Mouse (Mus musculus): ENCODE data around the gene Doc2g.

The Doc2g gene

DNA sequence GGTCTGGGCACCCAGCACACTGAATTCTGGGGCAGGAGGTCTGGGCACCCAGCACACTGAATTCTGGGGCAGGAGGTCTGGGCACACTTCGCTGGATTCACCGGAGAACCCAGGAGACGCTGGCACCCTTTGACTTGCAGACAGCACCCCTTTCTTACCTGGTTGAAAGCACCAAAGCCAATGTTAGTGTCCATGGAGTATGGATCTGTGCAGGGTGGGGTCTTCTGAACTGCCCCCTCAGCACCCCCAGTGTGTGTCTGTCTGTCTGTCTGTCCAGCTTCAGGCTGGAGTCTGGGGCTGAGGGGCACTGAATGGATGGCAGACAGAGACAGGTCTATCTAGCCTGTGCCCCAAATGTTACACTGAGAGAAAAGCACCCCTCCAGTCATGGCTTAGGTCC, 11.6 kb upstream of the Doc2g start:
- DNase-seq: no peak

DNA sequence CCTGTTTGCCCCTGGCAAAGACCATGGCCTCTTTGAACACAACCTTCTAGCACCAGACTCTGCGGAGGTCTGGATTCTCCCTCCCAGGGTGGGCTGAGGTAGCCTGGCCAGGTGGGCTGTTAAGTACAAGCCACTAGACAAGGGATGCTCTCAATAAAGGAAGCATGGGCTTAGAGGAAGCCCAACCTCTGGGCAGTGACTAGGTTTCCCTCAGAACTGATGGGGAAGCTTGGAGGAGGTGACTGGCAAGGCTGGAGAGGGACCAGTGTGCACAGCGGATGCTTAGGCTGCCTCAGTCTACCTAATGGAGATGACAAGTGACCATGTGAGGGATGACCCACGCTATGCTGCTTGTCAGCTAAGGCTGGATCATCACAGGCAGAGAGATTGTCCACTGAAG, 11.1 kb upstream of the Doc2g start:
- DNase-seq: no peak

DNA sequence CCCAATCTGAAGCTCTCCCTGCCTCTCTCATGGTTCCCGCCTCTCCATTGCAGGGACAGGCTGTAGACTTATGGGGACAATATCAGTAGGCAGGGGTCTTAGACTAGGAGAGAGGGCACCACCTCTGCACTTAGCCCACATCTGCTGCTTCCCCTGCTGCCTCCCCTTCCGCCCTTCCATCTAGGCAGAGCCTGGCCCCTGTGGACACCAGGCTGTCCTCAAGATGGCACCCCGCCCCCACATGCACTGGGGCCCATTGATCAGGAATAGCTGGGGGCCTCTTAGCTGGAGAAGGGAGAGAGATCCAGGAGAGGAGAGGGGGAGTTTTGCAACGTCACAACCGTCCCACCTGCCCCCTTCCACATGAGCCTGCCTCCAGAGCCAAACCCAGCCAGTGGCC, 10.7 kb upstream of the Doc2g start, which contains the start of gene Tbx10:
Tbx10 (plus strand) TSS at position 337 of the 400 bp plus-strand sequence.
- DNase-seq: no peak

DNA sequence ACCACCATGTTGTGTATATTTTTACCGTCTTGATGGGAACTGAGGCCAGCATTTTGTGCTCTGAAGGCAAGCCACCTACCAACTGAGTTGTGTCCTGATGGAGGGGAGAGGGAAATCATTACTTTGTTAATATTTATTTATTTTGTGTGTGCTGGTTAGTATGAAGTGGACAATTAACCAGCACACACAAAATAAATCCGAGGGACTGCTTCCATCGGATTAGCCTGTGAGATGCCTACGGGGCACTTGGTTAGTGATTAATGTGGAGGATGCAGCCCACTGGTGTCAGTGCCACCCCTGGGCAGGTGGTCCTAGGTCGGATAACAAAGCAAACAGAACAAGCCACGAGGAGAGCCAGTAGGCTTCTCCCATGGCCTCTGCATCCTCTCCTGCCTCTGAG, 8.2 kb upstream of the Doc2g start:
- DNase-seq: no peak

GRCm38 (mm10) chr19:3995505-3995904, 7.6 kb upstream of the Doc2g start:
- DNase-seq: no peak

GRCm38 (mm10) chr19:3996106-3996505, 7.0 kb upstream of the Doc2g start:
- no peak for DNase-seq

DNA sequence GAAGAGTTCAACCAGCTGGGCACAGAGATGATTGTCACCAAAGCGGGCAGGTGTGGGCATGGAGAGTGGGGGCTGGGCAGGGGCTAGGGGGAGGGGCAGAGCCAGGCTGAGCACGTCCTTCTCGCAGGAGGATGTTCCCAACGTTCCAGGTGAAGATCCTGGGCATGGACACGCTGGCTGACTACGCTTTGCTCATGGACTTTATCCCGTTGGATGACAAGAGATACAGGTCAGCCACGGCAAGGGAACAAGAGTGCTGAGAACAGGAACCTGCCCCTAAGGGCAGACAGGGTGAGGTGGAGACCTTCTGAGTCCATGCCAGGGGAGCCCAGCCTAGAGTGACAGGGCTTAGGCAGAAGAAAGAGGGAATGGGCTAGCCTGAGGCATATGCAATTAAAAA, 6.4 kb upstream of the Doc2g start:
- DNase-seq: no peak

GRCm38 (mm10) chr19:3997231-3997630, 5.9 kb upstream of the Doc2g start:
- no peak for DNase-seq

GRCm38 (mm10) chr19:3998335-3998734, 4.8 kb upstream of the Doc2g start:
- DNase-seq: no peak

- no peak for DNase-seq
These were observed 3.9 kb upstream of the Doc2g start for GRCm38 (mm10) chr19:3999121-3999730.

GRCm38 (mm10) chr19:4000119-4000900, 2.8 kb upstream of the Doc2g start, which contains the start of the genes Nudt8 and Gm49405:
TSS of gene Nudt8 (plus strand) at chr19:4000580.
TSS of gene Gm49405 (plus strand) at chr19:4000626.
- DNase-seq: peak; percentile 94

DNA sequence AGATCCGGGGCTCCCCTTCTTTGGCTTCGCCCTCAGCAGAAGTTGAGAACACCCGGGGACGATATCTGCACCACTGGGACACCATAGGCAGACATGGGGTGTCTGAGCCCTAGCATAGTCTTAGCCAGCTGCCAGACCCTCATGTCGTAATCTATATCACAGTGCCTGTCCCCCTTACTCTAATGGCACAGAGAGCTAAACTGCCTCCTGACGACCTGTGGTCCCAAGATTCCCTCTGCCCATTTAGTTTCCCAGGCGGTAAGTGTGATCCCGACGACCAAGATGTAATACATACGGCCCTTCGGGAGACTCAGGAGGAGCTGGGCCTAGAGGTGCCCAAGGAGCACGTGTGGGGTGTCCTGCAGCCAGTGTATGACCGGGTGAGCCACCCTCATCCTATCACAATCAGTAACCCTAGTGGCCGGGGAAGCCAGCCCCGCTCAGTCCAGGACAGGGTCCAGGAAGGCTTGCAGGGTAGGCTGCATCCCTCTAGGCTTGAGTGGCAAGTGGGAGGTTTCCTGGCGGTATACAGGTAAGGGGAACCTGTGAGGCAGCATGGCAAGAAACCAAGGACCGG, 2.1 kb upstream of the Doc2g start:
- DNase-seq: no peak

GRCm38 (mm10) chr19:4001752-4002151, 1.4 kb upstream of the Doc2g start:
- no peak for DNase-seq

DNA sequence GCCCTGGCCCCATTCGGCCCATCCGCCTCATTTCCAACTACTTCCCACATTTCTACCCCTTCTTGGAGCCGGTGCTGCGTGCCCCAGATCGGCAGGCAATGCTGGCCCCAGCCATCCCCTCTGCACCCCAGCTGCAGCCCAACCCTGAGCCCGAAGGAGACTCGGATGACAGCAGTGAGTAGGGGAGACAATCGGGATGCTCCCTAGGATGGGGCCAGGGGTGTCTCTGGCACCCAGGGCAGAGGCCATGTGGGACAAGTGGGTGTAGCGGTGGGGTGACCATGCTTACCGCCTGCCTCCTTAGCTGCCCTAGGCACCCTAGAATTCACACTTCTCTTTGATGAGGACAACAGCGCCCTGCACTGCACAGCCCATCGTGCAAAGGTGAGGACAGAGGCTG, 528 bp downstream of the Doc2g start:
- DNase-seq: no peak

DNA sequence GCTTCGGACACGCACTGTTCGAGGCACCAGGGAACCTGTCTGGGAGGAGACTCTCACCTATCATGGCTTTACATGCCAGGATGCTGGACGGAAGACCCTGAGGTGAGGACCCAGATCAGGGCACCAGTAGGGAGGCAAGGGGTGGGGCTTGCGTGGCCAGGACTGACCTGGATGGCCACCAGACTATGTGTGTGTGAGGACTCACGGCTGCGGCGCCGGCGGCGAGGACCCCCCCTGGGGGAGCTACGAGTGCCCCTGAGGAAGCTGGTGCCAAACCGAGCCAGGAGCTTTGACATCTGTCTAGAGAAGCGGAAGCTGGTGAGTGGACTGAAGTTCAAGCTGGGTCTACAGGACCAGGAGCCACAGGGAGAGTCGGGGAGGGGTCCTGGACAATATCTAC, 1.2 kb downstream of the Doc2g start:
- DNase-seq: no peak

DNA sequence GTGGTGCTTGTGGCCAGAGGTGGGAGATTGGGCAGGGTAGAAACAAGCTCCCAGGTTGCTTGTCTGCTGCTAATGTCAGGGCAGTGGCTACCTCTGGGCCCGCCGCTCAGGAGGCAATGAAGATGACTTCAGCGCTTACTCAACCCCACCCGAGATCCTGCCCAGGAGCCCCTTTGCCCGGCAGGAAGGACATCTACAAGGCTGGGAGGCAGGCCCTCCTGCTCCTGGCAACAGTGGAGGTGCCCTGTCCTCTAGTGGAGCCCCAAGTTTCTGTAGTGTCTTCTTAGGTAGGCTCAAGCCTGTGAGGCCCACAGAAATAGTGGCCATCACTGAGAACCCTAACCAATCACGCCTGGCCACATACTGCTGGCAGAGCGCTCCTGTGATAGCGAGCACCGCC, 2.0 kb downstream of the Doc2g start:
- DNase-seq: no peak

- DNase-seq: no peak
These were observed 2.9 kb downstream of the Doc2g start for GRCm38 (mm10) chr19:4005971-4006370.

DNA sequence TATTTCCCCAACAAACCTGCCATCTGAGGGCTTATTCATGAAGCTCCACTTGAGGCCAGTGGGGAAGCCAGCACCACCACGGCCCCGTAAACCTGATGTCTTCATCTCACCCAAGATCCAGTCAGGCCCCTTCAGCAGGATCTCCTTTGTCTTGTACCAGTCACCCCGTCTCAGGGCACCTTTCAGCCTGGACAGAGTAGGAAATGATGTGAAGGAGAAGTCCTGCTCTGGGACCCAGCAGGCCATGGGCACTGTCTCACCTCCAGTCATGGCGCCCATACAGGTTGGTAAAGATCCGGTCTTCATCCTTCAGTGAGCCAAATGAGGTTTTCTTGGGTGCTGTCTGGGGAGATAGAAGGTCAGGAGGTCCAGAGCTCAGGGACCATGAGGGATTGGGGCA, 8.0 kb downstream of the Doc2g start:
- DNase-seq: no peak

- DNase-seq: peak; percentile 98
These were observed 9.4 kb downstream of the Doc2g start, which contains the start of gene Ndufv1 for GRCm38 (mm10) chr19:4012432-4013022. TSS of gene Ndufv1 (minus strand) at chr19:4012806.

DNA sequence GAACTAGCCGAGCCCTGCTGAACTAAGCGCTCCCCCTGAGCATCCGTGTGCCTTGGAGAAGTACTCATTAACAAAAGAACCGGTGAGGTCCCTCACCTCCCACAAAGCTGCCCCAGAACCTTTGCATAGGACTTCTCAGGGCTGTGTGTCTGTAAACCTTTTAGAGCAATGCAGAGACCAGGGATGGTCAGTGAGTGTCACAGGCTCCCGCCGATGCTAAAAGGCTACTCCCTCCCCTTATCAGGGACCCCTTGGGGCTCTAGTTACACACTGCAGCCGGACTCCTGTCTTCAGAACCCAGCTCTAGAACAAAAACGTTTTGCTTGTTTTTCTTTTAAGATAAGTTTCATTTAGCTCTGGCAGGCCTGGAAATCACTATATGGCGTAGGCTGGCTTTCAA, 10.0 kb downstream of the Doc2g start:
- no peak for DNase-seq

GRCm38 (mm10) chr19:4014802-4015201, 11.7 kb downstream of the Doc2g start:
- no peak for DNase-seq

DNA sequence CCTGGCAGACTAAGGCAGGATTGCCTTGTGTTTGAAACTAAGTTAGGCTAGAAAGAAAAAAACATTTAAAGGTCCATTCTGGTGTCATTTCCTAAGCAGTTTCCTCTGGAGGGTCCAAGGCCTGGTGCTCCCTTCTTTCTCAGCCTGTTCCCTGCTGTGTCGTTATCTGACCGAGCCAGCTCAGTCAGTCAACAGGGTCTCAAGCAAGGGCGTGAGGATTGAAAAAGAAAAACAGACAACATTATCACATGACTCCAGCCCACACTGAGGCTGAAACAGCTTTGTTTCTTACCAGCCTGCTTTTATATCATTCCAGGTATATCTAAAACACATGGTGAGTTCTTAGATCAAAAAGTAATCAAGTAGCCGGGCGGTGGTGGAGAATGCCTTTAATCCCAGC, 12.5 kb downstream of the Doc2g start:
- DNase-seq: no peak

DNA sequence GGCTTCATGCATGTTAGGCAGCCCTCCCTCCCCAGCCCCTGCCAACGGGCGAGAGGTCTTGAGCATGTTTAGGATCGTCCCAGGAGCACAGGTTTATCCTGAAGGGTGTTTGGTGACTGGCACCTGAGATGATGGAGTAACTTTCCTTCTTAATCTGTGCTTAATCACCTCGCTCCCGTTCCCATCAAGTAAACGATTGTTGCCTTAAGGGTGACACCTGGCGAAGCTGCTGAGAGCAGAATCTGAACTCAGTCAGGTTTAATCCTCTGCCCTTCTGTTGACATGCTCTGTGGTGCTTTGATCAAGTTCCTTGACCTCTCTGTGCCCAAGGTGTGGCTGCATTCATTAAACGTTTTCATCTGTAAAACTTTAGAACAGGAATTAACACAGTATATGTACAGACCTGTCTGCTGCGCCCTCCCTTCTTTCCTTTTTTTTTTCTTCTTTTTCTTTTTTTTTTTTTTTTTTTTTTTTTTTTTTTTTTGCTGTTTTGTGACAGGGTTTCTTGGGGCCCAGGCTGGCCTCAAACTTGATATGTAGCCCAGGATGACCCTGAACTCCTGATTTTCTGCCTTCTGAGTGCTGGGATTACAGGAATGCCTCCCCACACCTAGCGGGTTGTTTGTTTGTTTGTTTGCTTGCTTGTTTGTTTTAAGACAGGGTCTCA, 14.9 kb downstream of the Doc2g start:
- DNase-seq: no peak
